14 mouse cellular contexts compared by ENCODE assay signal in genomic region chr14:77004740-77005139, GRCm38 (mm10). TPM values are rescaled to one million over a fixed set of nuclear protein-coding genes. Genes with fewer than 3 reads are reported as not detected.
DNase-seq lines count a peak whose midpoint lies in the region; ATAC-seq and TF ChIP-seq lines count a peak whose summit lies in the region.
"Had no signal": no experiment of that assay in that cellular context is flagged by ENCODE, and none has a peak within 500 bp of the region (broad histone marks: within the 10 kb centered on the region; RNA-seq: fewer than 3 reads in every experiment).

No protein-coding gene starts in this region.

- DNase-seq in lung, postnatal 14 days, result no peak
- peak; percentile 37 for DNase-seq in embryo, embryonic 11 days
- DNase-seq in left cerebral cortex, adult 8-10 months (ENCODE audit: low spot score in 2 of 2), result no peak
- DNase-seq: adrenal gland, postnatal 10 days; gastrocnemius, postnatal 14 days; right cerebral cortex, postnatal 4 days had no signal

- no peaks in the 10 kb centered on the region for H3K27me3 ChIP-seq in lung, embryonic 15.5 days
- no peaks in the 10 kb centered on the region for H3K27me3 ChIP-seq in intestine, embryonic 16.5 days (replicated peaks; ENCODE audit: control insufficient read depth, insufficient read depth, low read length)
- no peaks in the 10 kb centered on the region for H3K27me3 ChIP-seq in small intestine, adult 2 months (ENCODE audit: control insufficient read depth, insufficient read depth, low read length)
- H3K27me3 ChIP-seq: forebrain, embryonic 13.5 days; liver, embryonic 12.5 days had no signal

- H3K4me1 ChIP-seq in lung, embryonic 15.5 days, result peaks cover 14% of the 10 kb centered on the region
- 0 out of 2 replicates have a peak, but pooled peaks cover 3% of the 10 kb centered on the region for H3K4me1 ChIP-seq in intestine, embryonic 16.5 days (ENCODE audit: control insufficient read depth, insufficient read depth, low read length)
- peaks cover 2% of the 10 kb centered on the region; the same call in 1 of the 2 replicates for H3K4me1 ChIP-seq in small intestine, adult 2 months (ENCODE audit: control insufficient read depth, insufficient read depth, insufficient read length, low read length)
- H3K4me1 ChIP-seq: forebrain, embryonic 13.5 days; liver, embryonic 12.5 days had no signal

- no peaks in the 10 kb centered on the region for H3K36me3 ChIP-seq in lung, embryonic 15.5 days
- no peaks in the 10 kb centered on the region for H3K36me3 ChIP-seq in intestine, embryonic 16.5 days (ENCODE audit: control insufficient read depth, insufficient read depth, low read length)
- H3K36me3 ChIP-seq in small intestine, adult 2 months (ENCODE audit: control insufficient read depth, insufficient read depth, low read length), result no peaks in the 10 kb centered on the region
- H3K36me3 ChIP-seq: liver, embryonic 12.5 days had no signal

- no peak for TF ChIP-seq POLR2A in small intestine, adult 2 months (IDR thresholded peaks at IDR 0.05; ENCODE audit: low read depth, low read length)

- no peak for ATAC-seq in lung, embryonic 15.5 days (ENCODE audit: borderline replicate concordance, extremely low read depth, low FRiP score, low TSS enrichment)
- peak; percentile 64 for ATAC-seq in intestine, embryonic 16.5 days
- no peak for ATAC-seq in megakaryocyte, adult 5-6 weeks (ENCODE audit: poor library complexity, severe bottlenecking)
- ATAC-seq: forebrain, embryonic 13.5 days; inflammation-experienced regulatory T-cells, adult 6 months; liver, embryonic 12.5 days had no signal

- H3K9me3 ChIP-seq in lung, embryonic 15.5 days, result no peaks in the 10 kb centered on the region
- no peaks in the 10 kb centered on the region for H3K9me3 ChIP-seq in intestine, embryonic 16.5 days (ENCODE audit: control insufficient read depth, low read length)
- H3K9me3 ChIP-seq: forebrain, embryonic 13.5 days; liver, embryonic 12.5 days had no signal

- 30% methylated on average over 8 of the region's 8 CpGs for WGBS in lung, embryonic 15.5 days
- 40% methylated on average over 8 of the region's 8 CpGs for WGBS in intestine, embryonic 16.5 days
- WGBS in small intestine, adult 2 months, result 42% methylated on average over 8 of the region's 8 CpGs

- TF ChIP-seq CTCF in small intestine, adult 2 months (IDR thresholded peaks at IDR 0.05; ENCODE audit: extremely low read depth, insufficient read length, insufficient replicate concordance, low read depth, low read length), result no peak

- H3K27ac ChIP-seq in lung, embryonic 15.5 days, result peak overlapping the region; percentile 32; the same call in 1 of the 2 replicates
- H3K27ac ChIP-seq in intestine, embryonic 16.5 days (ENCODE audit: low read length), result peak overlapping the region; percentile 43
- H3K27ac ChIP-seq in small intestine, adult 2 months (ENCODE audit: insufficient read depth, low read depth, low read length), result peak overlapping the region; percentile 10; the same call in 1 of the 2 replicates
- H3K27ac ChIP-seq: forebrain, embryonic 13.5 days; liver, embryonic 12.5 days had no signal

- H3K4me3 ChIP-seq in lung, embryonic 15.5 days, result no peak overlapping the region
- H3K4me3 ChIP-seq in intestine, embryonic 16.5 days (ENCODE audit: low read length), result no peak overlapping the region
- no peak overlapping the region for H3K4me3 ChIP-seq in small intestine, adult 2 months (ENCODE audit: low read depth, low read length)
- H3K4me3 ChIP-seq: forebrain, embryonic 13.5 days; liver, embryonic 12.5 days had no signal

- no peak overlapping the region for H3K9ac ChIP-seq in lung, embryonic 15.5 days
- no peak overlapping the region for H3K9ac ChIP-seq in intestine, embryonic 16.5 days (ENCODE audit: low read depth, low read length)
- H3K9ac ChIP-seq: forebrain, embryonic 13.5 days; liver, embryonic 12.5 days had no signal

- no peak overlapping the region for H3K4me2 ChIP-seq in lung, embryonic 15.5 days
- no peak overlapping the region for H3K4me2 ChIP-seq in intestine, embryonic 16.5 days (ENCODE audit: low read depth, low read length)
- H3K4me2 ChIP-seq: forebrain, embryonic 13.5 days; liver, embryonic 12.5 days; midbrain, embryonic 11.5 days had no signal

RNA-seq across cellular contexts. Expression of gene Ccdc122, which starts 31.8 kb away (rescaled TPM):
- polyA plus RNA-seq in lung, embryonic 15.5 days (2015; fragmentation: Nextera tagmentation; extraction: Ambion mirVana), result 4.7 TPM in 2 replicates
- 2.9 and 3.8 TPM in 2 replicates for polyA plus RNA-seq in intestine, embryonic 16.5 days (2015; fragmentation: Nextera tagmentation; extraction: Ambion mirVana)
- polyA plus RNA-seq in small intestine, adult 2 months (2012; rRNA removed), result 0.22 and 0.47 TPM in 2 replicates
- 1 to 10 TPM; 1.4 to 2.7 (median 2.2) TPM for total RNA-seq in left cerebral cortex, adult 8-10 months (2022)
- total RNA-seq in megakaryocyte, adult 5-6 weeks (2015), result 2.7 and 3.7 TPM in 2 replicates
- 4.7 TPM in 2 replicates for total RNA-seq in megakaryocyte, adult 5-6 weeks (2017)

RNA-seq across cellular contexts. Expression of gene Lacc1, which starts 32.0 kb away (rescaled TPM):
- polyA plus RNA-seq in lung, embryonic 15.5 days (2015; fragmentation: Nextera tagmentation; extraction: Ambion mirVana), result 12.3 and 15.0 TPM in 2 replicates
- polyA plus RNA-seq in intestine, embryonic 16.5 days (2015; fragmentation: Nextera tagmentation; extraction: Ambion mirVana), result 8.8 and 9.1 TPM in 2 replicates
- polyA plus RNA-seq in small intestine, adult 2 months (2012; rRNA removed), result 1.9 and 4.1 TPM in 2 replicates
- total RNA-seq in left cerebral cortex, adult 8-10 months (2022), result 1 to 10 TPM; 3.8 to 6.9 (median 5.3) TPM
- 10.6 and 11.4 TPM in 2 replicates for total RNA-seq in megakaryocyte, adult 5-6 weeks (2015)
- total RNA-seq in megakaryocyte, adult 5-6 weeks (2017), result 6.5 and 7.6 TPM in 2 replicates
